10 mouse cellular contexts compared by ENCODE assay signal in genomic region chr4:65242434-65242931, GRCm38 (mm10).
DNase-seq lines count a peak whose midpoint lies in the region; ATAC-seq and TF ChIP-seq lines count a peak whose summit lies in the region.
"Had no signal": no experiment of that assay in that cellular context is flagged by ENCODE, and none has a peak within 500 bp of the region (broad histone marks: within the 10 kb centered on the region; RNA-seq: fewer than 3 reads in every experiment).

No protein-coding gene starts in this region.

- no peak for TF ChIP-seq CTCF in lung, embryonic 14.5 days (IDR thresholded peaks at IDR 0.05; ENCODE audit: low read depth)
- no peak for TF ChIP-seq CTCF in left cerebral cortex, adult 2 months (IDR thresholded peaks at IDR 0.05)

- no peak overlapping the region for H3K9ac ChIP-seq in lung, embryonic 14.5 days
- no peak overlapping the region for H3K9ac ChIP-seq in neural tube, embryonic 11.5 days (ENCODE audit: low read length)
- H3K9ac ChIP-seq: hindbrain, embryonic 13.5 days had no signal

- intact Hi-C loops in left cerebral cortex, adult 2 months (cut with DNase I) = loop anchor here (10.0 kb wide), 1 partner anchor 232 kb away; no protein-coding TSS in a partner anchor

- no peak overlapping the region for H3K27ac ChIP-seq in lung, embryonic 14.5 days (ENCODE audit: low read depth)
- H3K27ac ChIP-seq in neural tube, embryonic 11.5 days (ENCODE audit: low read depth, low read length) = no peak overlapping the region
- H3K27ac ChIP-seq in left cerebral cortex, adult 2 months = no peak overlapping the region
- H3K27ac ChIP-seq: hindbrain, embryonic 13.5 days had no signal

- H3K27me3 ChIP-seq in lung, embryonic 14.5 days (ENCODE audit: insufficient read depth, low read length) = no peaks in the 10 kb centered on the region
- H3K27me3 ChIP-seq in neural tube, embryonic 11.5 days (ENCODE audit: control insufficient read depth, insufficient read depth, low read length) = 0 out of 2 replicates have a peak, but pooled peaks cover 2% of the 10 kb centered on the region

- DNase-seq in lung, embryonic 14.5 days = peak; percentile 55
- DNase-seq in lung, postnatal 25 days (ENCODE audit: low spot score) = no peak
- peak; percentile 22 for DNase-seq in adrenal gland, adult 8-10 months
- DNase-seq in embryo, embryonic 9.5 days (ENCODE audit: extremely low spot score) = peak; percentile 36
- no peak for DNase-seq in neural tube, embryonic 11.5 days (ENCODE audit: low spot score)
- DNase-seq in thymus, postnatal 0 days (ENCODE audit: low spot score) = no peak
- no peak for DNase-seq in left cerebral cortex, adult 2 months (ENCODE audit: extremely low spot score in 1 of 2, low spot score in 2 of 2)
- DNase-seq: cerebellum, adult 18-20 months; thymus, postnatal 4 days had no signal

- H3K4me3 ChIP-seq in lung, embryonic 14.5 days (ENCODE audit: low read depth, low read length) = no peak overlapping the region
- no peak overlapping the region for H3K4me3 ChIP-seq in neural tube, embryonic 11.5 days (ENCODE audit: low read depth, low read length)
- H3K4me3 ChIP-seq in left cerebral cortex, adult 2 months = no peak overlapping the region
- H3K4me3 ChIP-seq: hindbrain, embryonic 13.5 days had no signal

- no peaks in the 10 kb centered on the region for H3K9me3 ChIP-seq in lung, embryonic 14.5 days (ENCODE audit: low read depth, low read length)
- H3K9me3 ChIP-seq in neural tube, embryonic 11.5 days (ENCODE audit: control insufficient read depth, low read length) = no peaks in the 10 kb centered on the region
- H3K9me3 ChIP-seq: hindbrain, embryonic 13.5 days had no signal

- no peaks in the 10 kb centered on the region for H3K36me3 ChIP-seq in lung, embryonic 14.5 days (ENCODE audit: insufficient read depth)
- no peaks in the 10 kb centered on the region for H3K36me3 ChIP-seq in neural tube, embryonic 11.5 days (ENCODE audit: control insufficient read depth, insufficient read depth, low read length)
- H3K36me3 ChIP-seq: hindbrain, embryonic 13.5 days had no signal

- ATAC-seq in lung, embryonic 14.5 days (ENCODE audit: insufficient read depth) = peak; percentile 78
- ATAC-seq in neural tube, embryonic 11.5 days (ENCODE audit: insufficient read depth, low FRiP score, low TSS enrichment) = 0 out of 2 replicates have a peak, but pooled peaks have one; percentile 46

- H3K4me1 ChIP-seq in lung, embryonic 14.5 days (ENCODE audit: insufficient read depth) = peaks cover 4% of the 10 kb centered on the region; the same call in 1 of the 2 replicates
- peaks cover 10% of the 10 kb centered on the region for H3K4me1 ChIP-seq in neural tube, embryonic 11.5 days (ENCODE audit: control insufficient read depth, insufficient read depth, low read length)

- no peak overlapping the region for H3K4me2 ChIP-seq in lung, embryonic 14.5 days
- H3K4me2 ChIP-seq in neural tube, embryonic 11.5 days (ENCODE audit: low read depth) = no peak overlapping the region
- H3K4me2 ChIP-seq: hindbrain, embryonic 13.5 days had no signal

- WGBS in lung, embryonic 14.5 days = 18% methylated on average over 3 of the region's 3 CpGs
- WGBS in neural tube, embryonic 11.5 days = 6% methylated on average over 3 of the region's 3 CpGs

Comparison
In these comparisons a context has a peak if more than half of its experiments do, and no peak if none do; other contexts are left out.
1. DNase-seq: peak in lung, embryonic 14.5 days (single experiment), adrenal gland, adult 8-10 months (single experiment) and embryo, embryonic 9.5 days (single experiment); none in lung, postnatal 25 days (single experiment), neural tube, embryonic 11.5 days (single experiment), thymus, postnatal 0 days (single experiment) and left cerebral cortex, adult 2 months (0 of 2).